Mouse (Mus musculus) yolk sac, embryonic 10.5 days (tissue): ENCODE results near the gene Zfp747.
"Not testable (repeated sequence)": the region's sequence is repeated elsewhere in the genome, so short reads cannot be mapped to it uniquely, and the experiment has no call there.

Source experiments
- DNase-seq: peaks from one replicate; pipeline ENCODE4 v3.0.0-alpha.2; 2017; ENCODE audit warnings: low spot score

Gene Zfp747

DNA sequence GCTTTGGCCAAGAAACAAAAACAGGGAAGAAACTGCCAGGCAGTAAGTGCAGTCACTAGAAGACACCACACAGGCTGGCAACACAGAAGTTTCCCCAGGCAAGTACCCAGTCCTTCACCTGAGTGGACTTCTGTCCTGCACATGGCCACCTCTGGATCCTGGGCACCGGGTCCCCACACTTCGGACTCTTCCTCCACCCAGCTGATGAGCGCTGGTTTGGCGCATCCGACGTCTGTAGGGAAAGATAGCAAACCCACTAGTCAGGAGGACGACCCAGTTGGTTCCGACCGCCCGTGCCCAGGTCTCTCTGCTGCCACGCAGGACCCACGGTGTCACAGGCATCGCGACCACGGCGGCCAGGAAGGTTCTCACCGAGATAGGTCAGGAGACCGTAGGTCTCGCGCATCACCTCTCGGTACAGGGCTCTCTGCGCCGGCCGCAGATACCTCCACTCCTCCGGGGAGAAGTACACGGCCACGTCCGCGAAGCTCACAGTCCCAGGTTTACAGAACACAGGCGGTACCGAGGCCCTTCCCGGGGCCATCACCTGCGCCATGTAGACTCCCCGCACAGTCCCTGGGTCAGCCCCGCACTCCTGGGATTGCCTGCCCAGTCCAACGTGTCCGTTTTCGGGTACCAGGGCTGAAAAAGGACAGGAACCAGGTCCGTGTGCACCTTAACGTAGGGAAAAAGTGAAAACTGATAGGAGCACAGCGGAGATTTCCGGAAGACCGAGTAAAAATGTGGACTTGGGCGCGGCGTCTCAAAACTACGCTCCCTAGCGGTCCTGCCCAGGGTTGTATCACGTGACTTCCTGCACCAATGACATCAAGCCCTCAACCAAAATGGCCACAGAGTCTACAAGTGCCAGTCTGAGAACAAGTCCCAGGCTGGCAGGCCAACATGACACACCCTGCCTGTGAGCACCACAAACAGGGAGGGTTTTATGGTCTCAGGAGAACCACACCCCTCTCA lies at the start of gene Zfp747:
Gene Zfp747 (minus strand): TSS at position 780 of the 975 bp plus-strand sequence.
- DNase-seq: peak; percentile 92

DNA sequence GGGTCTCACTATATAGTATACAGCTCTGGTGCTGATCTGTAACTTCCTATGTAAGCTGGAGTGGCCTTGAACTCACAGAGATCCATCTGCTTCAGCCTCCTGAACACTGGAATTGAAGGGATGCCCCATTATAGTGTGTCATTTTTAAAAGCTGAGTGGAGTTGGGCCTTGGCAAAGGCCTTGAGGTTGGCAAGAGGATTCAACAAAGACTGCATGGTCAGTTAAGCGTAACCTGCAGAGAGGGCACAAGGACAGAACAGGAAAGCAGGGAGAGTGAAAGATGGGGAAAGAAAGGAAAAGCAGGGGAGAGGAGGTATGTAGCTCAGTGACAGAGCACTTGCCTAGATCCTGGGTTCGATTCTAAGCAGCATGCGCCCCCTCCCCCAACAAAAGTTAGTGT lies 49.4 kb upstream of the Zfp747 start:
- DNase-seq: no peak

DNA sequence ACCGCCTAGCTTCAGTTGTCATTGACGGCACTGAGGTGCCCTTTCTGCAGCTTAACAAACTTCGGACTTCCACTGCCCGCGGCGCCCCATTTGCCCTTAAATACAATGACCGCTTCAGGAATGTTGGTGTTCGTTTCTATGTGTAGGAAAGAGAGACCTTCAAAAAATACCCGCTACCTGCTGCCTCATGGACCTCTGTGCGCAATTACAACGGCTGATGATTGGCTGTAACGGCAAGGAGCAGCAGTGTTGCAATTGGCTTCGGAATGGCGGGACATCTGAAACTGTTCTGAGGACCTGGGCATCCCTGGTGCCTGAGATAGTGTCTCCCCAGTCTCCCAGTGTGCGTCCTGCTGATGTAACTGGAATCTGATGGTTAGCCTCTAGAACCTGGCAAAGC lies 46.4 kb upstream of the Zfp747 start:
- no peak for DNase-seq

DNA sequence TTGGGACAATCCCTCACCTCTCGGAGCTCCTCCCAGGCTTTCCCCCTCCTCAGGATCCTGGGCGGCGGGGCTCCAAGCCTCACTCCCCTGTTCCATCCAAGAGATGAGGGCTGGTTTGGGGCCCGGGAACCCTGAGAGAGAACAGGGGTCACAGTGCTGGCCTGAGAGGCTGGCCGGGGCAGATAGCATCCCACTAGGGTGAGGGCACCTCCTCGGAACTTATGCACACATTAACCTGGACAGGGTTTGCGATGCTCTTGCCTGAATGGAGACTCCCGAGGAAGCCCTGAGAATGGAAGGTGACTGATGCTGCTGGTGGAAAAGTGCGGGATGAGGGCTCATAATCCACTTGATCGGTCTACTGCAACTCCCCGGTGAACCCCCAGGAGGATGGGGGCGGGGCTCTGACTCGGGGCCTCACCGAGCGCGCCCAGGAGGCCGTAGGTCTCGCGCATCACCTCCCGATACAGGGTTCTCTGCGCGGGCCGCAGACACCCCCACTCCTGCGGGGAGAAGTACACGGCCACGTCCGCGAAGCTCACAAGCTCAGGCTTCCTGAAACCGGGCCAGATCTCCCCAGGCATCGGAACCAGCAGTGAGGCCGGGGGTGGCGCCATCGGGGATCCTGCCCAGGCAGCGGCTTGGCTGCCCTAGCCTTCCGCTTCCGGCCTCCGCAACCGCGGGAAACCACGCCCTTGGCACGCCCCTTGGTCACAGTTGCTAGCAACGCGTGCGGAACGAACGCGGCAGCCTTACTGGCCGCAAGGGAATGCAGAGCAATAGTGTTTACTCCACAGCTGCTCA lies 45.7 kb upstream of the Zfp747 start, which contains the start of gene Zfp688:
Gene Zfp688 (minus strand): TSS at position 681 of the 804 bp plus-strand sequence.
- peak; percentile 92 for DNase-seq

DNA sequence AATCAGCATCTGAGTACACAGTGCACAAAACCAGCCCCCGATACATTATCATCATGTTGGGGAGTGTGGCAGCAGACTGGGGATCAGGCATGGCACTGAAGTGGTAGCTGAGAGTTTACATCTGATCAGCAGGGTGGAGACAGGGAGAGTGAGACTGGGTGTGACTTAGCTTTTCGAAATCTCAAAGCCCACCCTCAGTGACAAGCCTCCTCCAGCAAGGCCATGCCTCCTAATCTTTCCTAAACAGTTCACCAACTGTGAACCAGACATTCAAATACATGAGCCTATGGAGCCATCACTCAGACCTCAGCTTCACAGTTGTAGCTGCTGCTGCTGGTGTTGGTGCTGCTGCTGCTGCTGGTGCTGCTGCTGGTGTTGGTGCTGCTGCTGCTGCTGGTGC lies 35.6 kb upstream of the Zfp747 start:
- no peak for DNase-seq

DNA sequence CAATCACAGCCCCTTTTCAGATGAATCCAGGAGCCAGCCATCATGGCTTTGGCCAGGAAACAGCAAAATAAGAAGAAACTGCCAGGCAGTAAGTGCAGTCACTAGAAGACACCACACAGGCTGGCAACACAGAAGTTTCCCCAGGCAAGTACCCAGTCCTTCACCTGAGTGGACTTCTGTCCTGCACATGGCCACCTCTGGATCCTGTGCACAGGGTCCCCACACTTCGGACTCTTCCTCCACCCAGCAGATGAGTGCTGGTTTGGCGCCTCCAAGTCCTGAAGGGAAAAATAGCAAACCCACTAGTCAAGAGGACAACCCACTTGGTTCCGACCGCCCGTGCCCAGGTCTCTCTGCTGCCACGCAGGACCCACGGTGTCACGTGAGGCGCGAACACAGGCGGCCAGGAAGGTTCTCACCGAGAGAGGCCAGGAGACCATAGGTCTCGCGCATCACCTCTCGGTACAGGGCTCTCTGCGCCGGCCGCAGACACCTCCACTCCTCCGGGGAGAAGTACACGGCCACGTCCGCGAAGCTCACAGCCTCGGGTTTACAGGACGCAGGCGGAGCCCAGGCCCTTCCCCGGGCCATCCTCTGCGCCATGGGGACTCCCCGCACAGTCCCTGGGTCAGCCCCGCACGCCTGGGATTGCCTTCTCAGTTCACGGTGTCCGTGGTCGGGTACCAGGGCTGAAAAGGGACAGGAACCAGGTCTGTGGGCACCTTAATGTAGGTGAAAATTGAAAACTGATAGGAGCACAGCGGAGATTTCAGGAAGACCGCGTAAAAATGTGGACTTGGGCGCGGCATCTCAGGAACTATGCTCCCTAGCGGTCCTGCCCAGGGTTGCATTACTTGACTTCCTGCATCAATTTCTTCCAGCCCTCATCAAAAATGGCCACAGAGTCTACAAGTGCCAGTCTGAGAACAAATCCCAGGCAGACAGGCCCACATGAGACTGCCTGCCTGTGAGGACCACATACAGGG lies 30.4 kb upstream of the Zfp747 start, which contains the start of gene Zfp764:
Gene Zfp764 (minus strand): TSS at position 821 of the 986 bp plus-strand sequence.
- peak; percentile 83 for DNase-seq

DNA sequence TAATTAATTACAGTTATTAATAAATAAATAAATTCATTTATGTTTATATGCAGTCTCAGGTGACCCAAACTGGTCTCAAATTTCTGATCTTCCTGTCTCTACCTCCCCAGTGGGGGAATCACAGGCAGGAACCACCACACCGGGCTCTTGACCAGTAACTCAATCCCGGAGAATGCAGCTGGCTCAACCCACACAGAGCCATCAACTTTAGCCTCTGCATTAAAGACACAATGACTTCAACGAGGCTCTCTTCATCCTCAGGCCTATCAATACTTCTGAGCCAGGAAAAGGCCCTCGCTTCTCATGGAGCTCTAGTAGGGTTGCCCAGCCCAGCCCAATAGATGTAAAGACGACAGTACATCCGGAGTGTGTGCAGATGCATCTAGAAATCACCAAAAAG lies 28.3 kb upstream of the Zfp747 start:
- DNase-seq: not testable (repeated sequence)

DNA sequence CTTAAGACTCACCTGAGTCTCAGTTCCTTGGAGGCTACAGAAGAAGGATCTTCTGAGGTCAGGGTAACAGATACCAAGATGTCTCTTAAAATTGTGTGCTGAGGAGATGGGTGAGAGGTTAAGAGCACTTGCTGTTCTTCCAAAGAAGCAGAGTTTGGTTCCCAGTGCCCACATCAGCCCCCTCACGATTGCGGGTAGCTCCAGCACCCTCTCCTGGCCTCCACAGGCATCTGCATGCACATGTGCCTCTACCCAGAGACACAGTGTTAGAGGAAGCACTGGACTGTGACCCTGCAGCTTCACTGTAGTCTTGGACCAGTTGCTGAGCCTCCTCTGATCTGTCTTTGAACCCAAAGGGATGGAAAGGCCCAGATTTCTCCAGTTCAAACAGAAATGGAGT lies 27.1 kb upstream of the Zfp747 start:
- no peak for DNase-seq

DNA sequence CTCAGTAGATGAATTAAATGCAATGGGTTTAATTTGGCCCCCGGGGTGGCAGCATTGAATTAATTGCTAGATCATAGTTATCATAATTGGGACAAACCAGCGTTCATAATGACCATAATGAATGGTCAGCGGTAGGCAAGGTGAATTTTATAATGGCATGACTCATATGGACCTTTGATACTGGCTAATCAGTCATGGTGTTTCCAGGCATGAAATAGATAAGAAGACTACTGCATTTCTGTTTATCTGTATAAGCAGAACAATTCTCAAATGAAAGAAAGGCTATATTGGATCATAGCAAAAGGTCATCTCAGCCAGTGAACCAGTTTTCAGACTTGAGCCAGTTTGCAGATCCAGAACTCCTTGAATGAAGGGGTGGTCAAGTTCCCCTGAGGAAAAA lies 24.5 kb upstream of the Zfp747 start:
- DNase-seq: no peak

DNA sequence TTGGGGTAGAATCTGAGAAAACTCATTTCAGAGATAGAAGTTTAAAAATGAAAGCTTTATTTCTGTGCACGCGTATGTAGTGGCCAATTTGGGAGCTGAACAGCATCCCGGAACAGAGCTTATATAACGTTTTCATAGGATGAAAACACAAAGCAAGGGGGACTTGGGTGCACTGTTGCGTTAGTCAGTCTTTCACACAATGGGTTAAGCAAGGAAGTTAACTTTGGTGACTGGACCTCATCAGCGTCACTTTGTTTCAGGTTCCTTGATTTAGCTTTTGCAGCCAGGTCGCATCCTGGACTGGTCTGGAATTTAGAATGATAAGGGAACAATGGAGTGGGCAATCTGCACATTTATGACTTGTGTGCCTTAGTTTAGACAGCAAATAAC lies 18.1 kb upstream of the Zfp747 start:
- no peak for DNase-seq

DNA sequence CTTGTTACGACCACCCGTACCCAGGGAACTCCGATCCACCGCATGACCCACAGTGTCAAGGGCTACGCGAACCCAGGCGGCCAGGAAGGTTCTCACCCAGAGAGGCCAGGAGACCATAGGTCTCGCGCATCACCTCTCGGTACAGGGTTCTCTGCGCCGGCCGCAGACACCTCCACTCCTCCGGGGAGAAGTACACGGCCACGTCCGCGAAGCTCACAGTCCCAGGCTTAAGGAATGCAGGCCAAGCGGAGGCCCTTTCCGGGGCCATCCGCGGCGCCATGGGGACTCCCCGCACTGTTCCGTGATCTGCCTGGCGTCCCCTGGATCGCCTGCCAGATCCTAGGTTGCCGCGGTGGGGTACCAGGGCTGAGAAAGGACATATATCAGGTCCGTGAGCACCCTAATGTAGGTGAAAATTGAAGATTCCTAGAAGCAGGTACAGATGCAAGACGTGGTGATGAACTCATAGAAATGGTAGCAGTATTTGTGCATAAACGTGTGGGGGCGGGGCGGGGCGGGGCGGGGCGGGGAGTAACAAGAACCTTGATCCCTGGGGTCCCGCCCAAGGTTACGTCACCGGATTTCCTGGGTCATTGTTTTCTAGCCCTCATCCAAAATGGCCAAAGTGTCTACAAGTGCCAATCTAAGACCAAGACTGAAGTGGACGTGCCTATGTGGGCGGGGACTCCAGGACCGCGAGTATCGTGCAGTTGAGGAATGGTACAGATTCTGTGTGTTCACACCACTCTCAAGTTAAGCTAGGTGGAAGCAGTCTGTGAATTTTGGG lies 17.5 kb upstream of the Zfp747 start, which contains the start of gene E430018J23Rik:
Gene E430018J23Rik (minus strand): TSS at position 473 of the 787 bp plus-strand sequence.
- peak; percentile 98 for DNase-seq

DNA sequence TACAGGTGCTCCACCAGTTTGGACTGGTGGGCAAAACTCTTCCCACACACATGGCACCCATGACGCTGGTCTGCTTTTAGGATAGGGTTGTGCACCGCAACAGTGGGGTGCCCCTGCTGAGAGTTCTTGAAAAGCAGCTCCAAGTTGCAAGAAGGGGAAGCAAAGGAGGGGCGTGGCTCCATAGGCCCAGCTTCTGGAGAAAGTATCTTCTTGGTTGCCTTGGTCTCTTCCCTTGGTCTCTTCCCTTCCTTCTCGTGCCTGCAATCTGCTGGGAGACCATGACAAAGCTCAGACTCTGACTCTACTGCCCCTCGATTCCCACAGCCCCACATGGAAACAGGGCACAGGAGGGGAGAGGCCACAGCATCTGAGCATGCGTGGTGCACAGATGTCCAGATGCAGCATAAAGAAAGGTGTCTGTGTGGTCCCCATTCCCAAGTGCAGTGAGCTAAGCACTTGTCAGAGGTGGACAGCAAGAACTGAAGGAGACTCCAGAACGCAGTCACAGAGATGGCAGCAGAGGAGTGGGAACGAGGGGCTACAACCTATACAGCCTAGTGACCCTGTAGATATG lies 16.5 kb upstream of the Zfp747 start:
- DNase-seq: no peak

DNA sequence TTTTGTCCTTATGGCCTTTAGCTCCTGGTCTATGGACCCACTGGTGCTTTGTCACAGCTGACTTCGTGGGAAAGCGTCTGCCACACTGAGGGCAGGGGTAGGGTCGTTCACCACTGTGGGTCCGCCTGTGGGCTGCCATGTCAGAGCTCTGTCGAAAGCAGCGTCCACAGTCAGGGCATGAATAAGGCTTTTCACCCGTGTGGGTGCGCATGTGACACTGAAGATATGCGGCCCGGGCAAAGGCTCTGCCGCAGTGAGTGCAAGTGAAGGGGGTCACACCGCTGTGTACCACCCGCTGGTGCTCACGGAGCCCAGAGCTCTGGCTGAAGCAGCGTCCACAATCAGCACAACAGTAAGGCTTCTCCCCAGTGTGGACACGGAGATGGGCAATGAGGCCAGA lies 15.7 kb upstream of the Zfp747 start:
- no peak for DNase-seq

DNA sequence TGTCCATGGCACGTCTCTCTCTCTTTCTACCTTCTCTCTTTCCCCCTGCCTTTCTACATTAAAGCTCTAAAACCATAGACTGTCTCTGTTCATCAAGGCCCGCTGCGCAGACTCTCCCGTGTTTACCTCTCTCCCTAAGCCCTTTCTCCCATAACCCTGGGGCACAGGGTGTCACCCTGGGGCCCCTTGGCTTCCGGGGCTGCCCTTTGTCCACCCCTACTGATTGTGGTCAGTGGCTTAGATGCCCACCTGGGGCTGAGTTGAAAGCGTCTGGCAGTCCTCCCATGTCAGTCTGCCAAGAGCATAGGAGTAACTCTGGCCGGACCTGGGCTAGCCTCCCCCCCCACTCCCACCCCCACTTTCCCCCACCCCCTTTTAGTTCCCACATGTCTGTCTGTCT lies 14.5 kb upstream of the Zfp747 start:
- no peak for DNase-seq

DNA sequence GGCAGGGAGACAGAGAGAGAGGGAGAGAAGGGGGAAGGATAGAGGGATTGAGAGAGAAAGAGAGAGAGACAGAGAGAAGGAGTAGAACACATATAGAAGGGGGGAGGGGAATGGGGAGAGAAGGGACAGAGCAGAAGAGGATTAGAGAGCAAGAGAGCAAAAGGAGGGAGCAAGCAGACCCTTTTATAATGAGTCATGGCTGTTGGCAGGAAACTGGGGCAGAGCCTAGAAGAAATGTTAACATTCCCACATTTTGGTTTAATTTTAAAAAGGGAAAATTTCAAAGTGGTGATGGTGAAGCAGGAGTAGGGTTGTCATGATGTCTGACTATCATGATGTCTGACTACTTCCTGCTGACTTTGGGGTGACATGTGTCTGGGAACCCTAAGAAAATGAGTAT lies 12.4 kb upstream of the Zfp747 start:
- not testable (repeated sequence) for DNase-seq

DNA sequence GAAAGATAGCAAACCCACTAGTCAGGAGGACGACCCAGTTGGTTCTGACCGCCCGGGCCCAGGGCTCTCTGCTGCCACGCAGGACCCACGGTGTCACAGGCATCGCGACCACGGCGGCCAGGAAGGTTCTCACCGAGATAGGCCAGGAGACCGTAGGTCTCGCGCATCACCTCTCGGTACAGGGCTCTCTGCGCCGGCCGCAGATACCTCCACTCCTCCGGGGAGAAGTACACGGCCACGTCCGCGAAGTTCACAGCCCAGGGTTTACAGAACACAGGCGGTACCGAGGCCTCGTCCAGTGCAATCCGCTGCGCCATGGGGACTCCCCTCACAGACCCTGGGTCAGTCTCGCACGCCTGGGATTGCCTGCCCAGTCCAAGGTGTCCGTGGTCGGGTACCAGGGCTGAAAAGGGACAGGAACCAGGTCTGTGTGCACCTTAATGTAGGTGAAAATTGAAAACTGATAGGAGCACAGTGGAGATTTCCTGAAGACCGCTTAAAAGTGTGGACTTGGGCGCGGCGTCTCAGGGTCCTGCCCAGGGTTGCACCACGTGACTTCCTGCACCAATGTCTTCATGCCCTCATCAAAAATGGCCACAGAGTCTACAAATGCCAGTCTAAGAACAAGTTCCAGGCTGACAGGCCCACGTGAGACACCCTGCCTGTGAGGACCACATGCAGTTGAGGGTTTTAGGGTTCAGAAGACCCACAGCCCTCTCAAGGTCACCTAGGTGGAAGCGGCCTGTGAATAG lies 11.0 kb upstream of the Zfp747 start, which contains the start of gene 9130019O22Rik:
Gene 9130019O22Rik (minus strand): TSS at position 526 of the 752 bp plus-strand sequence.
- peak; percentile 86 for DNase-seq

DNA sequence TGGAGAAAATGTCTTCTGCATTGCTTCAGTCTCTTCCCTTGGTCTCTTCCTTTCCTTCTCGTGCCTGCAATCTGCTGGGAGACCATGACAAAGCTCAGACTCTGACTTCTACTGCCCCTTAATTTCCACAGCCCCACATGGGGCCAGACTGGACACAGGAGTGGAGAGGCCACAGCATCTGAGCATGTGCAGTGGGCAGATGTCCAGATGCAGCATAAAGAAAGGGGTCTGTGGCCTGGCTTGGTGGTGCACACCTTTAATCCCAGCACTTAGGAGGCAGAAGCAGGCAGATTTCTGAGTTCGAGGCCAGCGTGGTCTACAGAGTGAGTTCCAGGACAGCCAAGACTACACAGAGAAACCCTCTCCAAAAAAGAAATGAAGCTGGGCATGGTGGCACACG lies 9.7 kb upstream of the Zfp747 start:
- DNase-seq: not testable (repeated sequence)

DNA sequence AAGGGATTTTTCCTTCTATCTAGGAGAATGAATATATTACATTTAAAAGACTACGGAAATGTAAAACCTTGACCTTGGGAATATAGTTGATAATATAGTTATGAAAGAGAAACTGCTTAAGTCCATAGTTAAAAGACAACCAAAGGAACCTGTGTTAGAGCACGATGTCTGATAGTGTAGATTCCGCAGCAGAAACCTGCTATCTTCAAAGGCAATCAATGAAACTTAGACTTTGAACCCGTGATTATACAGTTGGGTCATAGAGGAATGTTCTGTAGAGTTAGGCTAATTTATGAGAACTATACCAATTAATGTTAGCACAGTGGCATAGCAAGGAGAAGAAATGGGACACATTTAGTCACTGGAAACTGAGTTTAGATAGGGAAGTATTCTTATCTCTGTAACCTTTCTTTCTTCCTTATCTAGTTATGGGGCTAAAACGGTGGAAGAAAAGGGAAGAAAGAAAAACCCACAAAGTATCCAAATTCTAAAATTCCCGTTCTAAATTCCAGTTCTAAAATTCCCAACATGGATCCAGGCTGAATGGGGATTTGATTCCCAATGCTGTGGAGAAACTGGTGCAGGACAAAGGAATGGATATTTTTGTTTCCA lies 2.6 kb upstream of the Zfp747 start:
- DNase-seq: no peak

DNA sequence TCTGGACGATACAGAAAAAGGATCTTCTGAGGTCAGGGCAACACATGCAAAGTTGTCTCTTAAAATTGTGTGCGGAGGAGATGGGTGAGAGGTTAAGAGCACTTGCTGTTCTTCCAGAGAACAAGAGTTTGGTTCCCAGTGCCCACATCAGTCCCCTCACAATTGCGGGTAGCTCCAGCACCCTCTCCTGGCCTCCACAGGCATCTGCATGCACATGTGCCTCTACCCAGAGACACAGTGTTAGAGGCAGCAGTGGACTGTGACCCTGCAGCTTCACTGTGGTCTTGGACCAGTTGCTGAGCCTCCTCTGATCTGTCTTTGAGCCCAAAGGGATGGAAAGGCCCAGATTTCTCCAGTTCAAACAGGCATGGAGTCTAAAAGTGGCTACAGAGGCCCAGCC lies 4.0 kb downstream of the Zfp747 start:
- DNase-seq: not testable (repeated sequence)
